In the genomic region with DNA sequence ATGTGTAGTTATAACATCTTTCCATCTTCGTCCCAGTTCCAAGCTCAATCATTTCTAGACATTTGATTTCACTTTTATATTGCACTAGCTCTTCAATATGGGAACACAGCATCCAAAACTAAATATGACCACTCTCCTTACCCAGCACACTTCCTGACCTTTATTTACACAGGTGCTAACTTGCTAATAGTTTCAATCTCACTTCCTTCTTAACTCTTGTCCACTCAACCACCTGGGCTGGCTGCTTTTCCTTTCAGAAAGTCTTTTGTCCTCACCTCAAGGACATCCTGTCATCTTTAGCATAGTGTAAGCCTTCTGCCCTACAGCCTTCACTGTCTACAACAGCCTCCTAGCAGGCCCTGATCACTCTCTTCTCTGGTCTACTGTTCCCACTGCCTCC, we compare ENCODE assay signal across 32 mouse cellular contexts.
"Had no signal": no experiment of that assay in that cellular context is flagged by ENCODE, and none has a peak within 500 bp of the region (broad histone marks: within the 10 kb centered on the region; RNA-seq: fewer than 3 reads in every experiment).

No protein-coding gene starts in this region.

- H3K9me3 ChIP-seq: limb, embryonic 10.5 days; limb, embryonic 12.5 days; limb, embryonic 13.5 days; limb, embryonic 15.5 days; liver, embryonic 12.5 days; liver, embryonic 13.5 days; liver, embryonic 15.5 days; lung, embryonic 15.5 days; megakaryocyte, embryonic 14.5 days; midbrain, embryonic 10.5 days; midbrain, embryonic 12.5 days; midbrain, embryonic 13.5 days; midbrain, embryonic 15.5 days had no signal

- H3K4me1 ChIP-seq: limb, embryonic 15.5 days; liver, embryonic 12.5 days; liver, embryonic 13.5 days; liver, embryonic 15.5 days; lung, embryonic 15.5 days; megakaryocyte, embryonic 14.5 days; midbrain, embryonic 12.5 days had no signal

- H3K36me3 ChIP-seq: limb, embryonic 10.5 days; limb, embryonic 12.5 days; limb, embryonic 13.5 days; limb, embryonic 15.5 days; lung, embryonic 15.5 days; midbrain, embryonic 10.5 days; midbrain, embryonic 12.5 days; midbrain, embryonic 13.5 days; midbrain, embryonic 15.5 days had no signal

- H3K4me2 ChIP-seq: limb, embryonic 12.5 days; limb, embryonic 13.5 days; limb, embryonic 15.5 days; liver, embryonic 11.5 days; liver, embryonic 12.5 days; liver, embryonic 13.5 days; liver, embryonic 15.5 days; lung, embryonic 14.5 days; lung, embryonic 15.5 days; midbrain, embryonic 11.5 days; midbrain, embryonic 12.5 days; midbrain, embryonic 13.5 days; midbrain, embryonic 15.5 days had no signal

- ATAC-seq: liver, embryonic 12.5 days; liver, postnatal 0 days; lung, postnatal 0 days; midbrain, embryonic 13.5 days; midbrain, embryonic 15.5 days; midbrain, embryonic 16.5 days had no signal

- H3K4me3 ChIP-seq: left cerebral cortex, adult 2 months; limb, embryonic 10.5 days; limb, embryonic 12.5 days; limb, embryonic 13.5 days; limb, embryonic 15.5 days; liver, embryonic 12.5 days; liver, embryonic 13.5 days; liver, embryonic 15.5 days; lung, embryonic 15.5 days; megakaryocyte, embryonic 14.5 days; midbrain, embryonic 10.5 days; midbrain, embryonic 12.5 days; midbrain, embryonic 13.5 days; midbrain, embryonic 15.5 days; myocyte had no signal

- H3K9ac ChIP-seq: limb, embryonic 12.5 days; limb, embryonic 13.5 days; limb, embryonic 15.5 days; liver, embryonic 12.5 days; liver, embryonic 13.5 days; liver, embryonic 14.5 days; liver, embryonic 15.5 days; liver, postnatal 0 days; lung, embryonic 14.5 days; lung, embryonic 15.5 days; midbrain, embryonic 12.5 days; midbrain, embryonic 13.5 days; midbrain, embryonic 15.5 days had no signal

- H3K27ac ChIP-seq: left cerebral cortex, adult 2 months; limb, embryonic 10.5 days; limb, embryonic 12.5 days; limb, embryonic 13.5 days; limb, embryonic 15.5 days; liver, embryonic 12.5 days; liver, embryonic 13.5 days; liver, embryonic 14.5 days; liver, embryonic 15.5 days; lung, embryonic 15.5 days; macrophage; midbrain, embryonic 10.5 days; midbrain, embryonic 12.5 days; midbrain, embryonic 13.5 days; midbrain, embryonic 15.5 days had no signal

- H3K27me3 ChIP-seq: liver, embryonic 12.5 days; liver, embryonic 13.5 days; liver, embryonic 15.5 days; lung, embryonic 15.5 days; megakaryocyte, embryonic 14.5 days; midbrain, embryonic 12.5 days; midbrain, embryonic 13.5 days; midbrain, embryonic 15.5 days had no signal

- DNase-seq: left cerebral cortex, postnatal 4 days; liver; liver, embryonic 13.5 days; liver, postnatal 0 days; lung, adult 18-20 months; lung, adult 2 months; lung, embryonic 14.5 days; lung, postnatal 10 days; lung, postnatal 14 days; lung, postnatal 36 days; lung, postnatal 4 days; midbrain, embryonic 14.5 days had no signal
